Mouse (Mus musculus): ENCODE results near the gene Shisa3. TPM values are rescaled to one million over a fixed set of nuclear protein-coding genes. Genes with fewer than 3 reads are reported as not detected.

Gene Shisa3
- total and polyA plus RNA-seq, 3 experiments = 0.05 TPM; not detected in 2

GRCm38 (mm10) chr5:67579725-67580633 is 27.7 kb upstream of the Shisa3 start:
- Histone ChIP-seq H3K4me3 (ENCODE audit: low read depth, low read length) (no peak overlapping the region), H3K9me3 (replicated peaks) (no peaks in the 10 kb centered on the region), H3K36me3 (replicated peaks) (no peaks in the 10 kb centered on the region), H3K27me3 (ENCODE audit: insufficient read depth, low read length) (no peaks in the 10 kb centered on the region), H3K4me1 (ENCODE audit: insufficient read depth, low read depth, low read length) (no peaks in the 10 kb centered on the region)
- no peak for TF ChIP-seq GATA2 (IDR thresholded peaks at IDR 0.05; ENCODE audit: borderline replicate concordance, low read depth, low read length)
- TF ChIP-seq GATA1 (IDR thresholded peaks at IDR 0.05; ENCODE audit: borderline replicate concordance, low read length) = no peak
- no peak for TF ChIP-seq POLR2AphosphoS5 (IDR thresholded peaks at IDR 0.05; ENCODE audit: insufficient replicate concordance, low read depth, low read length)
- TF ChIP-seq CTCF (IDR thresholded peaks at IDR 0.05; ENCODE audit: low read depth, low read length) = no peak
- no peak for TF ChIP-seq TAL1 (conservative IDR thresholded peaks at IDR 0.05; ENCODE audit: low read depth, low read length)
- DNase-seq (ENCODE audit: low spot score) = no peak
- no peak for ATAC-seq (ENCODE audit: extremely low read depth, insufficient number of reproducible peaks, low FRiP score, poor library complexity, severe bottlenecking)

GRCm38 (mm10) chr5:67595070-67595469 is 12.6 kb upstream of the Shisa3 start:
- no peaks in the 10 kb centered on the region for H3K36me3 ChIP-seq (replicated peaks)
- H3K4me3 ChIP-seq (ENCODE audit: low read depth, low read length) = no peak overlapping the region
- H3K27me3 ChIP-seq (ENCODE audit: insufficient read depth, low read length) = peaks cover 3% of the 10 kb centered on the region
- TF ChIP-seq GATA1 (IDR thresholded peaks at IDR 0.05; ENCODE audit: borderline replicate concordance, low read length) (no peak), CTCF (IDR thresholded peaks at IDR 0.05; ENCODE audit: low read depth, low read length) (no peak), POLR2AphosphoS5 (IDR thresholded peaks at IDR 0.05; ENCODE audit: insufficient replicate concordance, low read depth, low read length) (no peak), TAL1 (conservative IDR thresholded peaks at IDR 0.05; ENCODE audit: low read depth, low read length) (no peak), GATA2 (IDR thresholded peaks at IDR 0.05; ENCODE audit: borderline replicate concordance, low read depth, low read length) (no peak)
- no peak for DNase-seq (ENCODE audit: low spot score)
- ATAC-seq (ENCODE audit: extremely low read depth, insufficient number of reproducible peaks, low FRiP score, poor library complexity, severe bottlenecking) = no peak
- H3K9me3 ChIP-seq (replicated peaks) = no peaks in the 10 kb centered on the region
- H3K4me1 ChIP-seq (ENCODE audit: insufficient read depth, low read depth, low read length) = no peaks in the 10 kb centered on the region

GRCm38 (mm10) chr5:67595629-67596028 is 12.1 kb upstream of the Shisa3 start:
- peaks cover 3% of the 10 kb centered on the region for H3K27me3 ChIP-seq (ENCODE audit: insufficient read depth, low read length)
- DNase-seq (ENCODE audit: low spot score) = no peak
- no peak for TF ChIP-seq CTCF (IDR thresholded peaks at IDR 0.05; ENCODE audit: low read depth, low read length)
- TF ChIP-seq TAL1 (conservative IDR thresholded peaks at IDR 0.05; ENCODE audit: low read depth, low read length) = no peak
- no peak for TF ChIP-seq GATA2 (IDR thresholded peaks at IDR 0.05; ENCODE audit: borderline replicate concordance, low read depth, low read length)
- no peak for TF ChIP-seq GATA1 (IDR thresholded peaks at IDR 0.05; ENCODE audit: borderline replicate concordance, low read length)
- no peak for TF ChIP-seq POLR2AphosphoS5 (IDR thresholded peaks at IDR 0.05; ENCODE audit: insufficient replicate concordance, low read depth, low read length)
- ATAC-seq (ENCODE audit: extremely low read depth, insufficient number of reproducible peaks, low FRiP score, poor library complexity, severe bottlenecking) = no peak
- no peaks in the 10 kb centered on the region for H3K4me1 ChIP-seq (ENCODE audit: insufficient read depth, low read depth, low read length)
- H3K36me3 ChIP-seq (replicated peaks) = no peaks in the 10 kb centered on the region
- no peak overlapping the region for H3K4me3 ChIP-seq (ENCODE audit: low read depth, low read length)
- no peaks in the 10 kb centered on the region for H3K9me3 ChIP-seq (replicated peaks)

DNA sequence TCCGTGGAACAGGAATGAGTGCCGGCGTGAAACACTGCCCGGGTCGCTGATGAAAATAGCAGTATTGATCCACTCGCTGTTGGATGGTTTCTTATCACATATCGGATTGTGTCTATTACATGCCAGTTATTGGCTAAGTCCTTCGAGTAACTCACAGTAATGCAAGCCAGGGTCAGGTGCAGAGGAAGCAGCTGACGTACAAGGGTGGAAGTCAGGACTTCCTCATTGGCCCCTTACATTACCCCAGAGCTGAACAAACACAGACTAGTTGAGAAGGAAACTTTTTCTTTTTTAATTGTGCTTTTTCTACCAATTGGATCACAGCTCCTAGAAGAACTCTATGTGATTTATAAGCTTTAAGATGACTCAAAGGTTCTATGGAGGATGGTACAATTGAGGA is 7.7 kb upstream of the Shisa3 start:
- H3K27me3 ChIP-seq (ENCODE audit: insufficient read depth, low read length) = peaks cover 3% of the 10 kb centered on the region; the same call in 1 of the 2 replicates
- H3K4me1 ChIP-seq (ENCODE audit: insufficient read depth, low read depth, low read length) = no peaks in the 10 kb centered on the region
- no peaks in the 10 kb centered on the region for H3K36me3 ChIP-seq (replicated peaks)
- no peak for DNase-seq (ENCODE audit: low spot score)
- H3K9me3 ChIP-seq (replicated peaks) = no peaks in the 10 kb centered on the region
- TF ChIP-seq CTCF (IDR thresholded peaks at IDR 0.05; ENCODE audit: low read depth, low read length) (no peak), GATA1 (IDR thresholded peaks at IDR 0.05; ENCODE audit: borderline replicate concordance, low read length) (no peak), POLR2AphosphoS5 (IDR thresholded peaks at IDR 0.05; ENCODE audit: insufficient replicate concordance, low read depth, low read length) (no peak), TAL1 (conservative IDR thresholded peaks at IDR 0.05; ENCODE audit: low read depth, low read length) (no peak), GATA2 (IDR thresholded peaks at IDR 0.05; ENCODE audit: borderline replicate concordance, low read depth, low read length) (no peak)
- H3K4me3 ChIP-seq (ENCODE audit: low read depth, low read length) = no peak overlapping the region
- ATAC-seq (ENCODE audit: extremely low read depth, insufficient number of reproducible peaks, low FRiP score, poor library complexity, severe bottlenecking) = no peak

DNA sequence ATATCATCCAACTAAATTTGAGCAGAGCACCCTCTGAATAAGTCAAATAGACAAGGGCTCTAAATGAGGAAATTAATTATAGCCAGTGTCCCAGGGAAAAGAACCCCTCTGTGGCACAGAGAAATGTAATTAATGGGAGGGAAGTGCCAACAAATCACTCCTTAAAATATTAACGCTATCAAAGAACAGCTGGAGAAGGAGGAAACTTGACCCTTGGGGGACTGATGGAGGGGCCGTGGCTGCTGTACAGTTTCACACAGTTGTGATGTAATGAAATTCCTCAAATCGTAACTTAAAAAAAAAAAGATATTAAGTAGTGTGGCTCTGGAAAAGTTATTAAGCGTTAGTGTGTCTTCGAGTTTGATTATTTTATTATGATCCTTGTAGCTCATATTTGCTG is 1.7 kb upstream of the Shisa3 start:
- Histone ChIP-seq H3K4me1 (ENCODE audit: insufficient read depth, low read depth, low read length) (no peaks in the 10 kb centered on the region), H3K27me3 (ENCODE audit: insufficient read depth, low read length) (peaks cover 17% of the 10 kb centered on the region; the same call in 1 of the 2 replicates), H3K9me3 (replicated peaks) (peaks cover 16% of the 10 kb centered on the region), H3K36me3 (replicated peaks) (no peaks in the 10 kb centered on the region), H3K4me3 (ENCODE audit: low read depth, low read length) (no peak overlapping the region)
- ATAC-seq (ENCODE audit: extremely low read depth, insufficient number of reproducible peaks, low FRiP score, poor library complexity, severe bottlenecking) = no peak
- DNase-seq (ENCODE audit: low spot score) = no peak
- TF ChIP-seq CTCF (IDR thresholded peaks at IDR 0.05; ENCODE audit: low read depth, low read length) = no peak
- no peak for TF ChIP-seq POLR2AphosphoS5 (IDR thresholded peaks at IDR 0.05; ENCODE audit: insufficient replicate concordance, low read depth, low read length)
- no peak for TF ChIP-seq TAL1 (conservative IDR thresholded peaks at IDR 0.05; ENCODE audit: low read depth, low read length)
- no peak for TF ChIP-seq GATA2 (IDR thresholded peaks at IDR 0.05; ENCODE audit: borderline replicate concordance, low read depth, low read length)
- no peak for TF ChIP-seq GATA1 (IDR thresholded peaks at IDR 0.05; ENCODE audit: borderline replicate concordance, low read length)
